Mouse (Mus musculus): ENCODE measurements around the gene Noct.
A peak's percentile ranks its signal among the peaks of the same experiment; 100 is the strongest.
"Not testable (repeated sequence)": the region's sequence is repeated elsewhere in the genome, so short reads cannot be mapped to it uniquely, and the experiment has no call there.

The Noct gene

GRCm38 (mm10) chr3:51206521-51206920 is 17.7 kb upstream of the Noct start:
- DNase-seq: no peak

- no peak for DNase-seq
Measured at GRCm38 (mm10) chr3:51208633-51209032, 15.6 kb upstream of the Noct start.

GRCm38 (mm10) chr3:51209503-51210314 is 14.5 kb upstream of the Noct start:
- DNase-seq: no peak

- DNase-seq: no peak
Measured at GRCm38 (mm10) chr3:51210485-51210884, 13.8 kb upstream of the Noct start.

GRCm38 (mm10) chr3:51213111-51213510 is 11.1 kb upstream of the Noct start:
- DNase-seq: no peak

GRCm38 (mm10) chr3:51215681-51216080 is 8.6 kb upstream of the Noct start:
- DNase-seq: no peak

GRCm38 (mm10) chr3:51216351-51216750 is 7.9 kb upstream of the Noct start:
- not testable (repeated sequence) for DNase-seq

- DNase-seq: not testable (repeated sequence)
Measured at GRCm38 (mm10) chr3:51218385-51218784, 5.9 kb upstream of the Noct start.

GRCm38 (mm10) chr3:51219213-51219612 is 5.0 kb upstream of the Noct start:
- no peak for DNase-seq

- DNase-seq: no peak
Measured at GRCm38 (mm10) chr3:51220846-51221245, 3.4 kb upstream of the Noct start.

GRCm38 (mm10) chr3:51221847-51222246 is 2.4 kb upstream of the Noct start:
- no peak for DNase-seq

- DNase-seq: no peak
Measured at GRCm38 (mm10) chr3:51222302-51222701, 1.9 kb upstream of the Noct start.

GRCm38 (mm10) chr3:51222834-51223460 is 1.3 kb upstream of the Noct start:
- DNase-seq: no peak

- DNase-seq: no peak
Measured at GRCm38 (mm10) chr3:51223556-51223955, 691 bp upstream of the Noct start.

GRCm38 (mm10) chr3:51225226-51225750 is 1.0 kb downstream of the Noct start:
- no peak for DNase-seq

GRCm38 (mm10) chr3:51225979-51226378 is 1.7 kb downstream of the Noct start:
- no peak for DNase-seq

GRCm38 (mm10) chr3:51226601-51227000 is 2.4 kb downstream of the Noct start:
- DNase-seq: no peak

- DNase-seq: no peak
Measured at GRCm38 (mm10) chr3:51228038-51228820, 4.0 kb downstream of the Noct start.

GRCm38 (mm10) chr3:51228821-51229205 is 4.6 kb downstream of the Noct start:
- DNase-seq: peak; percentile 75

- DNase-seq: peak; percentile 25
Measured at GRCm38 (mm10) chr3:51229226-51229625, 5.0 kb downstream of the Noct start.

- no peak for DNase-seq
Measured at GRCm38 (mm10) chr3:51230146-51230835, 6.0 kb downstream of the Noct start.

- no peak for DNase-seq
Measured at GRCm38 (mm10) chr3:51230886-51231285, 6.6 kb downstream of the Noct start.

GRCm38 (mm10) chr3:51231499-51231898 is 7.3 kb downstream of the Noct start:
- DNase-seq: no peak
